Mouse (Mus musculus) cerebellum, adult 2 months (tissue): ENCODE data around the gene Cacnb4.
A peak's percentile ranks its signal among the peaks of the same experiment; 100 is the strongest.

ENCODE experiments used
- CTCF ChIP-seq: fragments of 200-500 bp; IDR thresholded peaks from 2 replicates; pipeline ENCODE4 v1.5.1; 2011; ENCODE audit warnings: low read depth, mild to moderate bottlenecking, control low read depth, low read length, moderate library complexity, borderline replicate concordance; ENCODE audit not compliant: insufficient read depth
- POLR2A ChIP-seq: fragments of 200-500 bp; IDR thresholded peaks from 2 replicates; pipeline ENCODE4 v1.6.1; 2011; ENCODE audit warnings: low read length, control low read depth, borderline replicate concordance; ENCODE audit not compliant: insufficient read depth

- TF ChIP-seq POLR2A (peak; percentile 66), CTCF (no peak)
These were observed at the start of gene Cacnb4 for GRCm38 (mm10) chr2:52676023-52676912.
